Mouse (Mus musculus) lung, postnatal 0 days (tissue): Measurements from ENCODE around the gene Cd28. TPM values are rescaled to one million over a fixed set of nuclear protein-coding genes. Genes with fewer than 3 reads are reported as not detected.

ENCODE experiments used
- ATAC-seq: fragments of 200-750 bp; cut with Nextera tagmentation; 2 replicates; pipeline ENCODE4 v1.8.0; 2017; ENCODE audit warnings: moderate library complexity
- DNase-seq: peaks from one replicate; pipeline ENCODE4 v3.0.0-alpha.2; 2016; ENCODE audit warnings: low spot score
- H3K27ac ChIP-seq: fragments of 300-500 bp; sonication (generic); 2 replicates; pipeline ENCODE4 v1.5.1; 2014; ENCODE audit warnings: antibody characterized with exemption, mild to moderate bottlenecking, low read length, mixed read lengths
- H3K27me3 ChIP-seq: fragments of 300-500 bp; sonication (generic); replicated peaks from 2 replicates; pipeline ENCODE4 v1.6.1; 2014; ENCODE audit warnings: low read length, mixed read lengths; ENCODE audit not compliant: insufficient read depth
- H3K36me3 ChIP-seq: fragments of 300-500 bp; sonication (generic); 2 replicates; pipeline ENCODE4 v1.6.1; 2014; ENCODE audit warnings: low read length, mixed read lengths; ENCODE audit not compliant: insufficient read depth
- H3K4me1 ChIP-seq: fragments of 300-500 bp; sonication (generic); 2 replicates; pipeline ENCODE4 v1.6.1; 2014; ENCODE audit warnings: antibody characterized with exemption, low read depth, low read length, mixed read lengths; ENCODE audit not compliant: insufficient read depth
- H3K4me2 ChIP-seq: fragments of 300-500 bp; sonication (generic); replicated peaks from 2 replicates; pipeline ENCODE4 v1.6.1; 2014; ENCODE audit warnings: low read depth, mild to moderate bottlenecking, low read length, moderate library complexity, mixed read lengths
- H3K4me3 ChIP-seq: fragments of 300-500 bp; sonication (generic); 2 replicates; pipeline ENCODE4 v1.5.1; 2014; ENCODE audit warnings: low read depth, low read length
- H3K9ac ChIP-seq: fragments of 300-500 bp; sonication (generic); replicated peaks from 2 replicates; pipeline ENCODE4 v1.6.1; 2014; ENCODE audit warnings: low read depth, mild to moderate bottlenecking
- H3K9me3 ChIP-seq: fragments of 300-500 bp; sonication (generic); 2 replicates; pipeline ENCODE4 v1.6.1; 2016; ENCODE audit warnings: low read length, mixed read lengths
- CTCF ChIP-seq: IDR thresholded peaks from 2 replicates; pipeline ENCODE4 v1.5.1; 2016; ENCODE audit warnings: antibody characterized with exemption, mild to moderate bottlenecking
- EP300 ChIP-seq: IDR thresholded peaks from 2 replicates; pipeline ENCODE4 v1.6.1; 2016; ENCODE audit warnings: antibody characterized with exemption, mild to moderate bottlenecking, control low read depth
- WGBS: fragments of 180-500 bp; shearing (Covaris S2); extraction: QIAGEN DNeasy Blood & Tissue Kit; methylation state at CpG from one replicate; pipeline ENCODE4 v1.1.7; 2014; 5-methylcytosine and 5-hydroxymethylcytosine counted together
- polyA plus RNA-seq: library from polyadenylated mRNA; unstranded; fragments of >200 nt; fragmentation: Nextera tagmentation; extraction: Ambion mirVana; gene quantifications from 2 replicates; pipeline ENCODE4 v1.2.1, GENCODE M21; 2015

Gene Cd28
- 0.12 and 0.19 TPM in 2 replicates for polyA plus RNA-seq

DNA sequence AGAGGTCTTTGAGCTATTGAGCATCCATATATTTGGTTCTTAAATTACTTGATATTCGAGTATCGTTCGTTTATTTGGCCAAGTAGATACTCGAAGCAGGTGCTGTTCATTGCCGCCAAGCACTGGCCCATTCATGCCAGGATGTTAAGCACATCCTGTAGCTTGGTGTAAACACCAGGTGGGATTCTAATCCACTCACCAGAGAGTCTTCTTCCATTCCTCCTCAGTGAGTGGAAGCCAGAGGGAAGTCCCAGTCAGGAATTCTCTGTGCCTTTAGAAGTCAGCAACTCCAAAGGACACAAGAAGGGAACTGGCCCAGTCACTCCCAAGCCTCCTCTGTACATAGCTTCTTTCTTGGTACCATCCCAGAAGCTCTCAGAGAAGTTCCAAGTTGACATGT is at the start of gene Cd28:
Gene Cd28 (plus strand): TSS at position 234 of the 400 bp plus-strand sequence.
- H3K4me2 ChIP-seq, result no peak within 1 kb of the TSS

DNA sequence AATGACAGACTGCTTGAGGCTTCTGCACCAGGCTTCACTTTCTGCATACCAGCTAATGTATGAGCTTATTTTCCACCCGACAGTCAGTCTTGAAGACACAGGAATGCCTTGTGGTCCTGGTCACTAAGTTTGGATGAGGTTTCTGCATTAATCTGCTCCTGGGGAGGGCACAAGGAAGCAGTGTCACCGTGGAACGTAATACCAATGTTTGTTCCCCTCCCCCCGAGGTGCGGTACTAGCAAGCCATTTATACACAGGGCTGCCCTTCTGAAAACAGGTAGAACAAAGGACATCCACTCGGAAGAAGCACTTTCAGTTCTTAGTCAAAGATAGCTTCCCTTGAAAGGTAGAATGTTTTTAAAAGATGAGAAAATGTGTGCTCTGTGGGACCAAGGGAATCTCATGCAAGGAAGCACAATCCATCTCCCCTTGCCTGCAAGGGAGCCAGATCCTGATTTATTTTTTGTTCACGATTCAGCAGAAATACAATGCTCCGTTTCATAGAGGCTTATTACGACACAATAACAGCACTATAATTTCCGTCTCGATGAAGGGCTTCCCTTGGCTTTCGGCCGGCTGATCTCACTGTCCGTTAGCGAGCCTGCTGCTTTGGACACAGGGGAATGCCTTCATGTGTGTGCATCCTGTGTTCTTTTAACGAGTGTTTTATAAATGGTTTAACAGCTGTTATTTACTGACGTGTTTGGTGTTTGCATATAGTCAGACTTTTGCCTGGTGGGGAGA is 48.6 kb upstream of the Cd28 start:
- Histone ChIP-seq H3K9me3 (no peaks in the 10 kb centered on the region), H3K27me3 (no peaks in the 10 kb centered on the region), H3K4me3 (peak overlapping the region; percentile 12; the same call in 1 of the 2 replicates), H3K36me3 (no peaks in the 10 kb centered on the region), H3K4me2 (peak overlapping the region; percentile 42), H3K4me1 (no peaks in the 10 kb centered on the region), H3K27ac (peak overlapping the region; percentile 21), H3K9ac (no peak overlapping the region; the same call in 1 of the 2 replicates)
- DNase-seq (peak; percentile 77), ATAC-seq (peak; percentile 73)
- TF ChIP-seq EP300, result no peak
- no peak for TF ChIP-seq CTCF
- 38% methylated on average over 17 of the region's 17 CpGs for WGBS

More for the DNA sequence above, at the start of gene Cd28:
- no peaks in the 10 kb centered on the region for H3K27me3 ChIP-seq
- WGBS, result 64% methylated on average over 5 of the region's 5 CpGs
- no peaks in the 10 kb centered on the region; the same call in 1 of the 2 replicates for H3K4me1 ChIP-seq
- no peak within 1 kb of the TSS for H3K4me3 ChIP-seq
- H3K9me3 ChIP-seq, result no peaks in the 10 kb centered on the region
- H3K27ac ChIP-seq, result peak within 1 kb of the TSS; percentile 40; the same call in 1 of the 2 replicates
- no peak for TF ChIP-seq EP300
- TF ChIP-seq CTCF, result no peak
- no peak for DNase-seq
- ATAC-seq, result no peak
- H3K9ac ChIP-seq, result no peak within 1 kb of the TSS
- no peaks in the 10 kb centered on the region for H3K36me3 ChIP-seq

DNA sequence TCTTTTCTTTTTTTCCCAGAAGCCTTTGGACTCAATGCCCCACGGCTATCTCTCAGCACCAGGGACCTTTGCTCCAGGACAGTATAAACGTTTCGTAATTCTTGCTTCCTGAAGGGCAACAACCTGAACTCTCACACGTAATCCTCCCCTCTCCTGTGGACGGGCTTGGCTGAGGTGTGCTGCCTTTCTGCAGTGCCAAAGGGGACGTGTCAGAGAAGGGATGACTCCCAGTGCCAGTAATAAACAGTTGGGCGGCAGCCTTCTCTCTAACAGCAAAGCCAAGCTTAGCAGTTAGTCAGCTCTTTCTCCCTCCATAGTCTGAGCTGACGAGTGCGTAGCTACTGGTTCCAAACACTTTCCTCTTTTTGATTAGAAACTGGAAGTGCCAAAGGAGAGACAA is 47.6 kb upstream of the Cd28 start:
- H3K4me2 ChIP-seq, result 0 out of 2 replicates have a peak overlapping the region, but pooled peaks have one; percentile 23
- no peak overlapping the region for H3K4me3 ChIP-seq
- TF ChIP-seq EP300 (no peak), CTCF (no peak)
- no peaks in the 10 kb centered on the region for H3K9me3 ChIP-seq
- WGBS, result 27% methylated on average over 9 of the region's 9 CpGs
- H3K27ac ChIP-seq, result no peak overlapping the region
- H3K4me1 ChIP-seq, result no peaks in the 10 kb centered on the region
- H3K27me3 ChIP-seq, result no peaks in the 10 kb centered on the region
- ATAC-seq (peak; percentile 46; the same call in 1 of the 2 replicates), DNase-seq (peak; percentile 55)
- no peaks in the 10 kb centered on the region for H3K36me3 ChIP-seq
- H3K9ac ChIP-seq, result no peak overlapping the region

DNA sequence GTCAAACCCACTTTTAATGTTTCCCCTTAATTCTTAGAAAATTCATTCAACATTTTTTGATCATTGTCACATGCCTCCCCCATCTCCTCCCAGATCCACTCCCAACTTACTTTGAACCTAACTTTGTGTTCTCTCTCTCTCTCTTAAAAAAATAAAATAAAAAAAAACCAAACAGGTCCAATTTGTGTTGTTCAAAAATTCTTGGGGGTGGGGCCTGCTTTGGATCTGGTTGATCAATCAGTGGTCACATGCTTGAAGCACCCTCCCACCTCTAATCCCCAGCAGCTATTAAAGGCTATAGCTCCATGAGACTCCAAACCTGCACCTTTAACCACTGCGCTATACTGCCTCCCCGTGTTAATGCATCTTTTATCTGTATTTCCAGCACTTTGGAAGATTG is 46.9 kb upstream of the Cd28 start:
- TF ChIP-seq CTCF (no peak), EP300 (no peak)
- H3K27ac ChIP-seq, result no peak overlapping the region

DNA sequence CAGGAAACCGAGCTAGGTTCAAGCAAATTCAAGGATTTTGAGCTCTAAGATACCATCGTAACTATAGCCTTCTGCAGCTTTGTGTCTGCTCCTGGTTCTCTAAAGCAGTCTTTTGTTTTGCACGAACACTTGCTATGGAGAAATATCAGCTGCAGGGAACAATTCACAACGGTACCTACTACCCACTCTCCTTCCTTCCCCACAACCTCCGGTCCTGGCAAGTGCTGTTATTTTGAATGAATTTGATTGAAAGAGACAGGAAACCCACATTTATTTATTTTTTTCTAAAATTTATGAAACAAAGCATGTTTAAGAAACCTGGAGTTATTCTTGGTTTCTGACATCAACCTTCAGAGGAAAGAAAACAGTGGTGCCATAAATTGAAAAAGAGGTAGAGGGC is 46.4 kb upstream of the Cd28 start:
- 65% methylated on average over 5 of the region's 5 CpGs for WGBS
- H3K27ac ChIP-seq, result no peak overlapping the region
- no peaks in the 10 kb centered on the region for H3K9me3 ChIP-seq
- DNase-seq (no peak), ATAC-seq (no peak)
- no peaks in the 10 kb centered on the region for H3K27me3 ChIP-seq
- H3K9ac ChIP-seq, result no peak overlapping the region
- no peaks in the 10 kb centered on the region for H3K4me1 ChIP-seq
- no peak overlapping the region for H3K4me3 ChIP-seq
- TF ChIP-seq CTCF, result no peak
- no peak for TF ChIP-seq EP300
- H3K4me2 ChIP-seq, result no peak overlapping the region
- no peaks in the 10 kb centered on the region for H3K36me3 ChIP-seq

More for the DNA sequence above, 46.9 kb upstream of the Cd28 start:
- no peak overlapping the region for H3K4me2 ChIP-seq
- DNase-seq, result no peak
- ATAC-seq, result no peak
- H3K9ac ChIP-seq, result no peak overlapping the region
- H3K27me3 ChIP-seq, result no peaks in the 10 kb centered on the region
- no peaks in the 10 kb centered on the region for H3K4me1 ChIP-seq
- H3K36me3 ChIP-seq, result no peaks in the 10 kb centered on the region
- H3K4me3 ChIP-seq, result no peak overlapping the region
- 83% methylated on average over 2 of the region's 2 CpGs for WGBS
- H3K9me3 ChIP-seq, result no peaks in the 10 kb centered on the region

DNA sequence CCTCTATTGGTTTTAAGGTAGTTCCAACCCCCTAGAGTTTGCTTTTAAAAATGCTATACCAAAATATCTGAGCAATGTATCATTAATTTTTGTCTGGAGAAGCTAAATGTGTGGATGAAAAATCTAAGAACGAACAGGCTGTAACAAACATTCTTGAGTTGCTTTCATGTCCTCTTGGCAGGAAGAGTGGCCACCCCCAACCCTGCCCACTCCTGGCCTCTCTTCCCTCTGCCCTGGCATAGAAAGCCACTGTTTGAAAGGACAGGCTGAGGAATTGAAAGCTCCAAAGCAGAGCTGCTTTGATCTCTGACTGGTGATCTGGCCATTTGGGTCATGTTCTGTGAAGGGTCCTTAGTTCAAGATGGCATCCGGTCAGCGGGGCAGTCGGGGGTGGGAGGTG is 32.8 kb upstream of the Cd28 start:
- Histone ChIP-seq H3K9ac (no peak overlapping the region), H3K27me3 (no peaks in the 10 kb centered on the region), H3K27ac (no peak overlapping the region), H3K4me3 (no peak overlapping the region), H3K36me3 (no peaks in the 10 kb centered on the region), H3K4me1 (no peaks in the 10 kb centered on the region), H3K9me3 (no peaks in the 10 kb centered on the region), H3K4me2 (no peak overlapping the region)
- WGBS, result 73% methylated on average over 4 of the region's 4 CpGs
- TF ChIP-seq CTCF, result no peak
- TF ChIP-seq EP300, result no peak
- DNase-seq (no peak), ATAC-seq (no peak)
